Comparison of ENCODE assay signal across 21 mouse cellular contexts in the genomic region with DNA sequence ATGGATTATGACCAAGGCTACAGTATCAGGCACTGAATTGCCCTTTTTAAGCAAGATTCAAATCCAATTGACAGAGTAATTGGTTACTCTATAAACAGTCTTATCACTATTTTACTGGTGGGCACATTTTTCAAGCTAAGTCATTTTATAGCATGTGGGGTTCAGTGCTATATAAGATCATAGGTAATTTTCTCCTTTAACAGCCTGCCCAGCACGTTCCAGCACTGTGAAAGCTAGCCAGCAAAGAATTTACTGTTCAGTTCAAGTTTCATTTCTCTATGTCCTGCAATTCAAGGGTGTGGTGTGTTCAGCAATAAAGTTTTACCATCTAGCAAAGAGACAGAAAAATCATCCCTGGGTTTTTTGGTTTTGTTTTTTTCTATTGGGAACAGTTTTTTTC. TPM values are rescaled to one million over a fixed set of nuclear protein-coding genes. Genes with fewer than 3 reads are reported as not detected.
"Had no signal": no experiment of that assay in that cellular context is flagged by ENCODE, and none has a peak within 500 bp of the region (broad histone marks: within the 10 kb centered on the region; RNA-seq: fewer than 3 reads in every experiment).

No protein-coding gene starts in this region.

- H3K27me3 ChIP-seq: lung, embryonic 15.5 days; megakaryocyte, embryonic 14.5 days; midbrain, embryonic 13.5 days; midbrain, embryonic 15.5 days; neural tube, embryonic 13.5 days; neural tube, embryonic 15.5 days had no signal

- H3K36me3 ChIP-seq: lung, embryonic 15.5 days; midbrain, embryonic 13.5 days; midbrain, embryonic 15.5 days; neural tube, embryonic 13.5 days; neural tube, embryonic 15.5 days had no signal

- H3K9me3 ChIP-seq: lung, embryonic 15.5 days; megakaryocyte, embryonic 14.5 days; midbrain, embryonic 13.5 days; midbrain, embryonic 15.5 days; neural tube, embryonic 13.5 days; neural tube, embryonic 15.5 days had no signal

- H3K4me2 ChIP-seq: lung, embryonic 15.5 days; midbrain, embryonic 13.5 days; midbrain, embryonic 15.5 days; neural tube, embryonic 13.5 days; neural tube, embryonic 15.5 days had no signal

- H3K9ac ChIP-seq: liver, postnatal 0 days; lung, embryonic 15.5 days; midbrain, embryonic 13.5 days; midbrain, embryonic 15.5 days; neural tube, embryonic 13.5 days; neural tube, embryonic 15.5 days had no signal

- H3K4me3 ChIP-seq: lung, embryonic 15.5 days; megakaryocyte, embryonic 14.5 days; midbrain, embryonic 13.5 days; midbrain, embryonic 15.5 days; neural tube, embryonic 13.5 days; neural tube, embryonic 15.5 days had no signal

- H3K4me1 ChIP-seq: lung, embryonic 15.5 days; midbrain, embryonic 13.5 days; midbrain, embryonic 15.5 days; neural tube, embryonic 13.5 days; neural tube, embryonic 15.5 days had no signal

- H3K27ac ChIP-seq: lung, embryonic 15.5 days; macrophage; midbrain, embryonic 13.5 days; midbrain, embryonic 15.5 days; neural tube, embryonic 13.5 days; neural tube, embryonic 15.5 days had no signal

- ATAC-seq: liver, postnatal 0 days; lung, postnatal 0 days; midbrain, embryonic 13.5 days; midbrain, embryonic 15.5 days had no signal

- DNase-seq: liver, postnatal 0 days; lung, adult 2 months; lung, postnatal 14 days; lung, postnatal 36 days; retina, postnatal 1 day; right cerebral cortex, adult 18-20 months; right cerebral cortex, postnatal 25 days; right cerebral cortex, postnatal 4 days; spleen, adult 18-20 months; thymus, adult 18-20 months; thymus, postnatal 14 days; thymus, postnatal 36 days had no signal

RNA-seq across cellular contexts. Expression of a gene that starts 42.5 kb away (rescaled TPM):
- polyA plus RNA-seq: liver, postnatal 0 days; macrophage; thymus, postnatal 0 days had no signal
